Mouse (Mus musculus) kidney, postnatal 36 days (tissue): ENCODE data around the gene Olfr514.

ENCODE experiments used
- DNase-seq, 2 experiments: peaks; one replicate each; pipeline ENCODE4 v3.0.0; 2021 to 2022; ENCODE audit warnings: mixed read lengths in 2 of 2

Olfr514 gene

DNA sequence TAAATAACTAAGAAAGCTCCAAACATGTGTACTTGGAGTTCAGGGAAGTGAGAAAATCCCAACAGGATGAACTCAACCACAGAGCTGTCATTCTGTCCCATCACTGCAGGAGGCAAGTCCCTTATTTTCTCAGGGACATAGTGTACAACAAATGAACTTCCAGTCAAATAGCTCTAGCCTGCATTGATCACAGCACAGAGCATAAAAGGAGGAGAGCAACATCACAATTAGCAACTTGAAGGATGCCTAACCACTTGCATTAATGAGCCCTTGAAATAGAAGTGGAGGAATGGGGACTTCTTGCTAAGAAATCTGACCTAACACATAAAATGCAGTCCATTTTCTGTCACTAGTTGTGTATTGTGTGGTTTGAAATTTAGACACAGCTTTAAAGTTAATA is at the start of gene Olfr514:
Olfr514 (minus strand) TSS at position 101 of the 400 bp plus-strand sequence.
- no peak for DNase-seq

- no peak for DNase-seq
Measured at GRCm38 (mm10) chr7:108872279-108872678, 46.5 kb upstream of the Olfr514 start, which contains the start of gene Olfr517. Gene Olfr517, minus strand, starts transcription at chr7:108872379.

- DNase-seq = no peak
Measured at GRCm38 (mm10) chr7:108850429-108850828, 24.6 kb upstream of the Olfr514 start, which contains the start of gene Olfr516. Gene Olfr516, minus strand, starts transcription at chr7:108850529.

- peak; percentile 13 to 45 for DNase-seq
Measured at GRCm38 (mm10) chr7:108814593-108815215, 11.1 kb downstream of the Olfr514 start.

DNA sequence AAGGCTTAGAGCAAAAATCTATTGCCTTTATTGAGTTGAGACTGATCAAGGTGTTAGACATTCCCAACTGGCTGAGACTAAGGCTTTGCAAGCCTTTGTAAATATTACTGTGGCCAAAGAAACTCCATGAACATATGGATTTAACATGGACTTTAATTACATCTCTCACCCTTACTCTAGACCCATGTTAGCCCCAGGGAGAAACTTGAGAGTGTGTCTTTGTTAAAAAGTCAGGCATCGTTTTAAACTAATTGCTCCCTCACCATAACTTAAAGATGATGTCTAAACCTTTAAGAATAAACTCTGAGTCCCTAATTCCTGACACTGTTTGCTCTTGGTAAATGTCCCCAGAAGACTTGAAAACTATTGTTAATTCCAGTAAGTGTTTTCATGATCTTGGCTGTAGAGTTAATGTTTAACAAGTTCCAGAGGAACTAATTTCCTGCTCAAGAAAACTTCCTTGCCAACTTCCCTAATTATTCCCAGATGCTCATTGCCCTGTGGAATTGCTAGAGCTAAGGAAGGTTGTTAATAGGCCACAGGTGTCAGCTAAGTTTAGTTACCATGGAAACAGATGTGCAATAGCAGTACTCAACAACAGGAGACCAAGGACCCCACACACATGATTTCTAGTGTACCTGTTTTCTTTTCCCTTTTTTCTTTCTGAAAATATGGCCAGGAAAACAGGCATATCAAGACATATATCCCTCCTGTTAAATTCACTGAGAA is 28.4 kb downstream of the Olfr514 start:
- DNase-seq = no peak
